Mouse (Mus musculus): ENCODE data around the gene Nr4a2.

Nr4a2 gene

DNA sequence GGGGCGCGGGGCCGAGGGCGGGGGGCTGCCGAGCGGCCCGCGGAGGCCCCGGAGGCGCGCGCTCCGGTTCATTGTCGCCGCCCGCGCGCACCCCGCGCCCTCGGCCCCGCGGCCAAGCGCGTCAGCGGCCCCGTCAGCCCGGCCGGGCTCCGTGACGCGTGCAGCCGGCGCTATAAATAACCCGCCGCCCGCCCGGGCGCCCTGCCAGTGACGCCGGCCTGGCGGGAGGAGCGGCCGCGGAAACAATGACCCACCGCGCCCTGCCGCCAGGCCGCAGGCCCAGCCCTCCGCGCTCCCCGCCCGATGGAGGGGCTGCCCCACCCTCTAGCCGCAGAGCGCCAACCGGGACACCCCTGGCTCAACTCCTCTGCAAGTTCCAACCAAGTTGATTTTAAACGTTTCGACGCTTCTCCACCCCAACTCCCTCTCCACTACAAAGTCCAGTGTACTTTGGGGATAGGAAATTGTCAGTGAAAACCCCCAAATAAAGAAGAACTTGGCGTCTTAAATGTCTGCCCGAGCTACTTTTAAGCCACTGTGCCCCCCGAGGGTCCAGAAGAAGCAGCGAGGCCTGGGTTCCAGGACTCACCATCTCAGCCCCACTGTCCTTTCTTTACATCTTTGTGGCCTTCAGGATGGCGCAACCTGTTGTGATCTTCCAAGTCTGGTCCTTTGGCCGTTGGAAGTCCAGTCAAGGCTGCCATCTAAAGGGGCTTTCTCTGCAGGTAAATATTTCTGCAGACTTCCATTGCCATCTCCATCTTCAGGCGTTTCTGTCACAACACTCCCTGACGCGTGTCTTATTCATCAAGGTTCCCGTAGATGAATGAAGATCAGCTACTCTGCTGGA is at the start of gene Nr4a2:
Nr4a2 (minus strand) TSS at position 13 of the 850 bp plus-strand sequence.
- peak; percentile 47 to 49 for DNase-seq (ENCODE audit: low spot score in 2 of 2)

DNA sequence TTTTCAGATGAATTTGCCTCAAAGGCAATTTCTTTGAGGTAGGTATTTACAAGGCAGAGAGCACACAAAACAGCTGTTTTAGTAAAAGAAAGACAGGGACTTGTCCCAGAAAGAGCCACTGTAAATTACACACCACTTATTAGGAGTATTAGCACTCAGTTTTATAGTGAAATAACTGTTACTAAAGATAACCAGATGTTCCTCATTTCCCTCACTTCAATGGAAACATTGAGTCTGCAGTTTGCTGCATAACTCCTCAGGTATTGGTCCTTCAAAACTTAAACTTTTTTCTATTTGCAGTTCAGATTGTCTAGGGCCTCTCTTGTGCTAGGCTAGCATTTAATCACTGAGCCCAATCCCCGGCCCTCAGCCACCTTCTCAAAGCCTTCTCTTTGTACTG is 41.6 kb upstream of the Nr4a2 start:
- DNase-seq (ENCODE audit: low spot score in 2 of 2) = no peak

DNA sequence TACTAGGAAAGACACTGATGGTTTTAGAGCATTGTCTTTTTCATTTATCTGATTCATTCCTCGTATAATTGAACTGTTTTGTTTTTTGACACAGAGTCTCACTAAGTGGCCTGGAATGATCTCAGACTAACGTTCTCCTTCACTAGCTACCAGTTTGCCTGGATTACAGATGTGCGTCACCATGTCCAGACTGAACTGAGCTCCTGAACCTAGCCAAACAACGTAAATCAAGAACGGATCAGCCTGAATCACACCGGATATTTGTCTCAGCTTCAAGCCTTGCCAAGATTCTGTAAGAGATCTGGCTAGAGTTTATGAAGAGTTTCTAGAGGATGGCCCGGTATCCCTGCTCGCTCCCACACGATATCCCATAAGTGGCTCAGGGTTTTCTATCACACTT is 33.0 kb upstream of the Nr4a2 start:
- DNase-seq (ENCODE audit: low spot score in 2 of 2) = no peak

DNA sequence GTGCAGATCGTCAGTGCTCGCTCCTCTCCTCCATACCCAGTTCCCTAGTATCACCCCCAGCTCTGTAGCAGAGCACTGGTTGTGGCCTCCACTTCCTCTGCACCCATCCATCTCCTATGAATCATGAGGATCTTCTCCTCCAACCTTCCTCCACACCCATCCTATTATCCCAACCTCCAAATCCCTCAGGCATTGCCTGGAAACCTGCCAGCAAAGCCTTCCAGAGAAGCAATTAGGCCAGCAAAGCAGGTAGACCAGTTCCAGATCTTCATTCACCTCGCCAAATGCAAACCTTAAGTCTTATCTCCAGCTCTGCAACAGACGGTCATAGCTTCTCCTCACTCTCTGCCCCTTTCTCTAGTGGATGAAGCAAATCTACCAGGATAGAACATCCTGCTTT is 26.0 kb upstream of the Nr4a2 start:
- no peak for DNase-seq (ENCODE audit: low spot score in 2 of 2)

DNA sequence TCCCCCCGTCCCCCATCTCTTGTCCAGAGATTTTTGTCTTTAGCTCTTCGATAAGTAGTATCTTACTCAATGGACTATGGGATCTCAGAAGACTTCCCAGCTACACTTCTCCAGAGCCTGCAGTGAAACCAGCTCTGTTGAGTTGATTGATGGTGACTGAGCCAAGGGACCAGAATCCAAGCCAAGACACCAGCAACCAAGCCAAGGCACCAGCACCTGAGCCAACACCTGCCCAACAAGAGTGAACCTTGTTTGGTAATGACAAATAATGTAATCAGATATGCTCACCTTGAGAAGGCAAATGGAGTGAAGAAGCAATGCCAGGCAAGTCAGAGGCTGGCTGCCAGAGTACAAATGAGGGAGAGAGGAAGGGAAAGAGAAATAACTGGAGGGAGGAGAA is 24.4 kb upstream of the Nr4a2 start:
- DNase-seq (ENCODE audit: low spot score in 2 of 2) = no peak

DNA sequence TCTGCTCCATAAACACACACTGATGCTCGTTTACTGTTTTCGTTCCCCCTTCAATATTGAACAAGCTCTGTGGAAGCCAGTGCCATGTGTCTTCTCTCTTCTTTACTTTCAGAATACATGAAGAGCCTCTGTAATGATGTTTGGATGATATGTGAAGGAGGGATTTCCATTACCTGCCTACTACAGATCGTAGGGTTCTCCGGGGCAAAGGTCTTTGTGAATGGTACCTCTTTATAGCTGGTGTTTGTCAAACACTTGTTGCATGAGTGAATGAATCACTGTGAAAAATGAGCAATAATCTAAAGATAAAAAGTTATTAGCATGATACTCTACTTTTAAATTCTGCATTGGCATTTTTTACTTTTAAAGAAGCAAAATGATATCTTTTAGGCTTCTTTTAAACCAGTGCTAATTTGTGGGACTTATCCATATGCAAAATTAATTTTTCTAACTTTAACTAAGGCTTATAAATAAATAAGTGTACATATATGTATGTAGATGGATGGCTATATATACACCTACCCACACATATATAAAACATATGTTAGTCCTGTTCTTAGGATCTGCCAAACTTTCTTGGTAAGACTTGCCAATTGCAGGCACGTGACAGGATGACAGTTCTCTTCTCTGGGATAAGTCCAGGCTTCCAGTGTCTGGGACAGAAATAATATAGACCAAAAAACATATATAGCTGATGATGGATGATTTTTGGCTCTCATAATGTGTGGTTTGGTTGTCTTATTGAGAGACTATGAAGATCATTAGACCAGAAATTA is 22.0 kb upstream of the Nr4a2 start:
- DNase-seq (ENCODE audit: low spot score in 2 of 2) = peak in 1 of 2 experiments; percentile 36

DNA sequence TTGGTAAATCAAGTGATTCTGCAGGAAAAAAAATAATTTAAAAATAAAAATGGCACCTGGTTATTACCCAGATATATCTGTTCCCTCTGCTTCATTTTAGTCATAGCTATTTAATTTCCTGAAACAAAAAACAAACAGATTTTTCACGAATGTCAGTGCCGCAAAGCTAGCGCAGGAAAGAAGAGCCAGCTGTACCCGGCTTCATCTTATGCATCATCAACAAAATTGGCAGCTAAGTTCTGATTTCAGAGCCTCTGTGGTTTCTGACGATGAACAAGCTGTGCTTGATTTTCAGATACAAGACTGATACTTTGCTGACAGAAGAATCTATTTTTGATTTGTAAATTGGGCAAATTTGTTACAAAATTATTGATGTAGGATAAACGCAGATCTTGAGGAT is 14.8 kb upstream of the Nr4a2 start:
- DNase-seq (ENCODE audit: low spot score in 2 of 2) = no peak

DNA sequence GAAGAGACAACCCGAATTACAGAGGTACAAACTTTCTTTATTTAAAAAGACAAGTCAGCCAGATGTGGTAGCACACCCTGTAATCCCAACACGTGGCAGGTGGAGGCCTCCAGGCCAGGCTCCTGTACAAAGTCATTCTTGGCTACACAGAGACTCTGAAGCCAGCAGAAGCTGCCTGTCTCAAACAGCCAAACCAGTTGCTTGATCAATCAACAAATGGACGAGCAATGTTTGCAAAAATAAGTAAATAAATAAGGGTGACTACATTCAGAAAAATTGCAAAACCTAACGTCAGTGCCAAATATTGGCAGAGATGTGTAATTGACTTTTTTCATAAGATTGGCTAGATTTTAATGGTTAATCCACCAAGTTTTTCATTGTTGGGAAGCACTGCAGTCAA is 3.7 kb upstream of the Nr4a2 start:
- DNase-seq (ENCODE audit: low spot score in 2 of 2) = no peak

DNA sequence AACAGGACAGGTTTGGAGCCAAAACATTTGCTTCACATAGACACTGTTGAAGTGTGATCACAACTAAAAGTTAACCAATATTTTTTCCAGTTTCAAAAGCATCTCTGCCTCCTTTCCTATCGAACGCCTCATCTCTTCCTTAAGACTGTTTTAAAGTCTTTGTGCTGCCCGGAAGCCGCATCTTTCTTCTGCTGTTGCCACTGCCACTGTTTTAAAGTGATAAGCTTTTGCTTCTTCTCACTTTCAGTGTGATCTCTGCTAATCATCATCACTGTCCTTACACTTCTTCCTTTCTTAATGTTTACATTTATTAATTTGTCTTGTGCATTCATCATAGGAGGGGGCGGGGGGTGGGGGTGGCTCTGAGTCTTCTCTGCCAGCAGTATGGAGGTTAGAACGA is 2.1 kb upstream of the Nr4a2 start:
- DNase-seq (ENCODE audit: low spot score in 2 of 2) = no peak

DNA sequence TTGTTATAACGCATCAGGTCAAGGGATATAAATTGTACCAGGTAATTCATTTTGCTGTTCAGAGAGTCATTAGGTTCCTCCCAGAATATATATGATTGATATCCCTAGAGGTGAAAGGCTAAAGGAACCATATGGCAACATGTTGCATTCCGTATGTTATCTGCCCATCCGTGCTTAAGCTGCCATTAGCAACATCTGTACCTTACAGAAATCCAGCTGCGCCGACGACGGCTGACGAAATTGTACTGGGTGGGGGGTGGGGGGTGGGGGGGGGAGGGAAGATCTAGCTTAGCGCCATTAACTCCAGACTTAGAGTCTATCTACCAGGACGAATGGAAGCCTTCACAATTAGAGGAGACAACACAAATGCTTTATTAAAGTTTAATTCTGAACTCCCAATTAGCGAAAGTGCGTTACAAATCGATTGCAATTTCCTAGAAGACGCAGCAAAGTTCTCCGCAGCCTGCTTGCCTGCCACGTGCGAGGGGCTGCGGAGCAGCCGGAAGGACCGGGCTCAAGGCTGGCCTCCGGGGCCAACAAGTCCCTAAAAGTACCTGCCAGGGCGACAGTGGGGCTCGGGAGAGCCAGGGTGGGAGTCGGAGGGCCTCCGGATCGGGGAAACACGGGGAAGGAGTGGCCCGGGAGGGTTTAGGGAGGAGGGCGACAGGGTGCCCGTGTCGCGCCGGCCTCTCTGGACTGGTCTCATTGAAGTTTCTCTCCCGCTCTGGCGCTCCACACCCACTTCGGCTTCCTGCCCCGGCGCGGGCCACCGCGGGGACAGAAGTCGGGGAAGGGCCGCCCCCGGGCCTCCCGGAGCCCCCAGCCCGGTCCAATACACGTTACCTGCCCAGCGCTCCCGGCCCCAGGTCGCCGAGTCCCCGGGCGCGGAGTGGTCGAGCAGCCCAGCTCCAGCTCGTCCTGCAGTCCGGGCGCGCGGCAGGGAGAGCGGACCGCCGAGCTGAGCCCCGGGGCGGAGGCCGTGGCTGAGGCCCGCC is 520 bp downstream of the Nr4a2 start:
- DNase-seq (ENCODE audit: low spot score in 2 of 2) = no peak

DNA sequence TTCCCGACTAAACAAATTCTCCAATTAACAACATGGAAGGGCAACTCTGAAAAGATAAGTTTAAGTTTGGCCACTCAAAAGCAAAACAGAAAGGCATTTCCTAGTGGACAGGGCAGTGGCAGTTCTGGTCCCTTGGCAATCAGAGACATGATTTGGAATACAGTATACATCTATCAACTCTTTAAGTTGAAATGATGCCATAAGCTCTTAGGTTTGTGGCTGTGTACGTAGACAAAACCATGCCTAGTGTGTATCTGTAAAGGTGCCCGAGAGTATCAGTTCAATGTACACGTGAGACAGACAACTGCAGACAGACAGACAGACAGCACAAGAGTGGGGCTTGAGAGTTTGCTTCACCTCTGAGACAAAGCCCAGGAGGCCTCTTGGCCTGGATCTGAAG is 2.7 kb downstream of the Nr4a2 start:
- DNase-seq (ENCODE audit: low spot score in 2 of 2) = no peak

DNA sequence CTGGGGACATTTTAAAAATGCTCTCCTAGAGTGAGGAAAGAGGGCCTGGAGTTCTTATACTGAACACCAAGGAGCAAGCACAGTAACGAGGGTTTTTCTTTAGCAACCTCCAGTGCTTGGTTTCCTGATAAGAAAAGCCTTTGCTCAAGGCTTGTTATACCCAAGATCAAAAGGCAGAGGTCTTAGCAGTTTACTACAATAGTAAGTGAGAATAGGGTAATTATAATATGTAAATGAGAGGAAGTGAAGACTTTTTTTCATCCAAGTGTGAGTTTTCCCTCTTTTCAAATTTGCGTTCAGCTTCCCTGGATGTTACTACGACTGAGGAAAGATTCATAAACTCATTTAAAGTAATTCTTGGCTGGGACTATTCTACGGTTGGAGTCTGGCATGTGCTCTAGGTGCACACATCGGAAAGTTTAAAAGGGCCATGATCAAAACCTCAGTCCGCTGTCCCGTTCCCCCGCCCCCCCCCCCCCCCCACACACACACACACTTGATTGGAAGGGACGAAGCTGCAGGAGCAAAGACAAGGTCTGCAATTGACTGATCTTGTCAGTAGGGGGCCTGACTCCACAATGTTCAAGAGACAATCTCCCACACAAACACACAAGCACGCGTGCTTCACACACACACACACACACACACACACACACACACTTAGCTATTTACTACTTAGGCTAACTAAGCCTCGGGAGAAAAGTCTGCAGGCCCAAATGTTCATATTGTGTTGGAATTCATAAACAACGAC is 6.4 kb downstream of the Nr4a2 start:
- peak; percentile 44 to 58 for DNase-seq (ENCODE audit: low spot score in 2 of 2)

DNA sequence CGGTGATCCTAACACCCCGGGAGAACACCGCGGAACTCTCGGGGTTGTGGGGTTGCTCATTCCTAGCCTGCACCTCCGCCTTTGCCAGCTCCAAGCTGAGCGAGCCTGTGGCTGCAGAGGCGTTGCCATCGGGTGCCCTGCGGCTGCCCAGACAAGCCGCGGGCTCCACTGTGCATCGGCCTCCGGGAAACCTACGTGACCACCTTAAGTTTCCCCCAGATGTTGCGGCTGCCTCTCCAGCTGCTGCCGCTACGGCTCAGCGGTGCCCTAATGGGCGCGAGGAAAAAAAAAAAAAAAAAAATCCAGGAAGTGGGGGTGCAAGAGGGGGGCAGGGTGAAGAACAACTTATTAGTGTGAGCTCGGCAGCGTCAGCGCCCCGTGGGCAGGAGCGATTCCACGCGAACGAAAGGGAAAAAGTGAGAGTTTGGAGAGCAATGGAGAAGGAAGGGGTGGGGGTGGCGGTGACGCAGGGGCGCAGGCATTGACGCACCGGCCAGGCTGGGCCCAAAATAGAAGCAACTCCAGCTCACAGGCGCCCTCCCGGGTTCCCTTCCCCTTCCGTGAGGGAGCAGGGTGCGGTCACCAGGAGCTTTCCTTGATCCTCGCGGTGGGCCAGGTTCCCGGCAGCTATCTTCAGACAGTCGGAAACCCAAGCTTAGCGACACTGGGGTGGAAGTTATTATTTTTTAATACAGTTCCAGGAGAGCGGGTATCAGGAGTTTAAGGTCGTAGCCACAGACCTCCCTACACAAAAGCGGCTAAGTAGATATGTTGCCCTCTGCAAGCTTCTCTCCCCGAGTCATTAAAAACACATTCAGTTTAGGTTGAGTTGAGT is 7.2 kb downstream of the Nr4a2 start:
- DNase-seq (ENCODE audit: low spot score in 2 of 2) = peak; percentile 41 to 51

DNA sequence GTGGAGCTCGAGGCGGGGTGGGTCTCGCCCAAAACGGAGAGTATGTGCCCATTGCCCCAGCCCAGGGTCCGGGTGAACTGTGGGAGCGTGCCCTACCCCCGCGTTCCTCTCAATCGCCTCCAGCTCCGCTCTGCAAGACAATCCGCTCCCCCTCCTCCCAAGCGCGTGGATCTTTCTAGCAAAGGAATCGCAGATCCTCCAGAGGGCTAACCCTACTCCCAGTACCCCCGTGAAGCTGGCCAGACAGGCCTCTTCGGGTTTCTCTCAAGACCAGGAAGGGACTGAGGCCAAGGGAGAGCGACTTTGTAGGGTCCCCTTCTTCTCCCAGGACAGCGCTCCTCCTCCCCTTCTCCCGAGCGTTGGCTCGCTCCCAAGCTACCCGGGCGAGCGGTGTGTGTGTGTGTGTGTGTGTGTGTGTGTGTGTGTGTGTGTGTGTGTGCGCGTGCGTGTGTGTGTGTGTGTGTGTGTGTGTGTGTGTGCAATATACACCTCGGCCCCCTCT is 7.9 kb downstream of the Nr4a2 start:
- peak in 1 of 2 experiments; percentile 42 for DNase-seq (ENCODE audit: low spot score in 2 of 2)

DNA sequence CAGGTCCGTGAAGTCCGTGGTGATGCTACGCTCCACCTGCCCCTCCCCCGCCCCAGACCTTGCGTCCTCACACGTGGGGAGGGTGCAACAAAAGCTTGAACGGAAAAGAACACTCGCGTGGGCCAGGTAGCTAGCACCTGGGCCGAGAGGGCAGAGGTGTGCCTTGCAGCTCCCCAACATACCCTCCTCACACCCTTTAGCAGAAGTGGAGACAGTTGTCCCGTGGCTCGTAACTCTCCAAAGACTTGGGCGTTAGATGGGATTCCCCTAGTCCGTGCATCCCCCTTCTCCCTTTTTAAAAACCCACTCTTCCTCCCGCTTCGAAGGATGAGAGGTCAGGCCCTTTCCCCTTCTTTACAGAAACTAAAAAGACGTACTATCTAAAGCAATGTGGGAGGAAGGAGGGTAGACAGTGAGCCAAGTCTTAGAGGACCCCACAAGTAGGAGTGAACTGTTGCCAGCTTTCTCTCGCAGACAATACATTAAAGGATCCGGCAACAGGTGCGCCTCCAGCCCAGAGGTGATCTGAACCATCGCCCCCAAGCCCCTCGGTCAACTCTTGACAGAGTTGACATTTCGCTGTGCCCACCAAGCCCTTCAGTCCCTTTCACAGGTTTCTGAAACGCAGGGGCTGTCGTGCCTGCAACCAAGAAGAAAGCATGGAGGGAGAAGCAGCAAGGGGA is 8.5 kb downstream of the Nr4a2 start:
- no peak for DNase-seq (ENCODE audit: low spot score in 2 of 2)

DNA sequence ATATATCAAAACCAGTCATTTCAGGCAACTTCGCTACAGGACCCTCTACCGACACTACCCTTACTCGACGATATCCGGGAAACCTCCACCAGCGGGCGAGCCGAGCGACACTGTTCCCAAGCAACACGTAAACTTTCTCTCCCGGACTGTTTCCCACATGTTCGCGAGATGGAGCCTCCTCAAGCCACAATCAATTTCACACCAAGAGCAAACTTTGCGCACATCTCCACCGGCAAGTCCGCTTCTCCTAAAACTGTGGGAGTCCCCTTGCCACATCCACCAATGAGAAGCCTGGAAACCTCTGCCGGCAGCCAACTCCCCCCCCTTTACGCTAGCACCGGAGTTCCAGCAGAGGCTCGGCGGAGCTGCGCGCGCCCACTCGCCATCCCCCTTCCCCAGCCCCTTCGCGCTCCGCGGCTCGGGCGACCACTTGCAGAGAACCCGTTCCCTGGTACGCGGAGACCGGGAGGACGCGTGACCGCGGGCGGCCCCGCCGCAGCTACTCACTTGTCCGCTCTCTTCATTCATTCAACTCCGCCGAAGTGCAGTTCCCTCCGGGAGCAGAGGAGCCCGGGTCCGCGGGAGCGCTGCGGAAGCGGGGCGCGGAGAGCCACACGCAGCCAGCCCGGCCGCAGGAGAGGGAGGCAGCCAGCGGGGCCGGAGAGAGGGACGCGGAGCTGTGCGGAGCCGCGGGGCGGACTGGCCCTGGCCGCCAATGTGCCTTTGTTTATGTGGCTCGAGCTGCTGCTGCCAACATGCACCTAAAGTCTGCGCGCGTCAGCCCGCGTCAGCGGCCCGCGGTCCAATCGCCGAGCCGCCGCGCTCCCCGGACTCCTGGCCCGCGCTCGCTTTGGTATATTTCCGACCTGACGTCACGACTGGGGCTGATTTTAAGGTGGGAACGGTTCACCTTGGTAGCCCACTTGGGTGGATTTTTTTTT is 9.3 kb downstream of the Nr4a2 start:
- peak; percentile 80 to 83 for DNase-seq (ENCODE audit: low spot score in 2 of 2)

DNA sequence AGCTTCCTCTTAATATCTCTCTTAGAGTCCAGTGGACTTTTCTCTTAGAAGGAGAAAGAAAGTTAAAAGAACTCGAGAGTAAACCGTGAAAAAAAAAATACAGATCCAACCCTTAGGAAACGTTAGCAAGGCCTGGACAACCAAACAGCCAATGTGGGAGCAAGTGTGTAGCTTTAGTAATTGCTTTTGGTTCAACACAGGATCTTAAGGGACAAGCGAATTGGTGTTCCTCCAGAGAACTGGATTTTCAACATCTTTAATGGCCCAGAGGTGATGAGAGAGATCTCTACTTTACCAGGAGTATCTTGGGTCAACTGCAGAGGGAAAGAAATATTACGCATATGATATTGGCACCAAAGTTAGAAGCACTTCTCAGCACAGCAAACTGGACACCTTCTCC is 10.4 kb downstream of the Nr4a2 start:
- no peak for DNase-seq (ENCODE audit: low spot score in 2 of 2)

DNA sequence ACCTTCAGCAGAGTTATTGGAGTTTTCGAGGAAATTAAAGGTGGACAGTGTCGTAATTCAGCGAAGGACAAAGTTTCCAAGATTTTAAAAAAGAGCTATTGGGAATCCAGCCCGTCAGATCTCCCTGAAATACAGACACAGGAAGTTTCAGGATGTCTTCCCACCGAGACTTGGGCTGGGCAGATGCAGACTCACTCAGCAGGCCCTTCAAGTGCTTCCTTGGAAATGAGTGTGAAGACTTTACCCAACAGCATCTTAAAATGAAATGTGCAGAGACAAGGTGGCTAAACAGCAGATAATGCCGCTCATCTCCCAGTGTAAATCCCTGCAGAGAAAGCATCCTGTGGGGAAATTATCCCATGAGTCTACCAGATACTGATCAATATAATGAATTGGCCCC is 10.9 kb downstream of the Nr4a2 start:
- DNase-seq (ENCODE audit: low spot score in 2 of 2) = no peak

Data from frontal cortex, postnatal 36 days (tissue).